Mouse (Mus musculus) right cerebral cortex, postnatal 36 days (tissue): ENCODE measurements around the gene Sgpl1.

Source experiments
- DNase-seq, 2 experiments: peaks; one replicate each; pipeline ENCODE4 v3.0.0; 2022; ENCODE audit warnings: low spot score in 2 of 2, mixed read lengths in 1 of 2

Gene Sgpl1

DNA sequence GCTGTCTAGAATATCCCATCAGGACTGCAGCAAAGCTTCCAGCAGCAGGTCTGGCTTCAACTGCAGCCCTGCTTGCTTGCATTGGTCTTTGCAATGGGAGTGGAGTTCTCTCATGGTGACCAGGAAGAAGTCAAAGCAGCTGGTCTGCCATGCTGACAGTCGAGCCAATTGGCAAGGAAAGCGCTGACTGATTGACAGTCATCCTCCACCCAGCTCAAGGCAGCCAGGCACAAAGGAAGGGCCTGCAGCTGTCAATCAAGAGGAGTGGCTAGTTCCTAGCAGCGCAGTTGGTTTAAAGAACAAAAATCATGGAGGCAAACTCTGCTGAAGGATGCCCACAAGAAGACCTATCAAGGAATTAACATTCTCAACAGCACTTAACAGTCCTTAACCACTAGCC, 61.0 kb downstream of the Sgpl1 start:
- DNase-seq, result no peak

DNA sequence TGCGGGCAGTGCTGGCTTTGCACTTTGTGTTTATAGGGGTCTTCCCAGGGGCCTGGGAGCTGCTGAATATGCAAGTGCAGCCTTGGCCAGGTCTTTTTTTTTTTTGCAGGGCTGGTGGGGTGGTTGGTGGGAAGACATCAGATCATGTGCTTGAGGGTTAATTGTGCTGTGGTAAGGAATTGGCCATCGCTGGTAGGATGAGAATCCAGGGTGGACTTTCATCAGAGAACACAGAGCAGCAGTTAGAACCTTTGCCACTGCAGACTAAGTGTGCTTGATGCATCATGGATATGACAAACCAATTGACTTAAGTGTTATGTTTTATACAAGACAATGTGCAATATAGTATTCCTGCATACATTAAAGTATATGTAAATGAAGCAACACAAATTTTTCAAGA, 62.1 kb downstream of the Sgpl1 start:
- no peak for DNase-seq

DNA sequence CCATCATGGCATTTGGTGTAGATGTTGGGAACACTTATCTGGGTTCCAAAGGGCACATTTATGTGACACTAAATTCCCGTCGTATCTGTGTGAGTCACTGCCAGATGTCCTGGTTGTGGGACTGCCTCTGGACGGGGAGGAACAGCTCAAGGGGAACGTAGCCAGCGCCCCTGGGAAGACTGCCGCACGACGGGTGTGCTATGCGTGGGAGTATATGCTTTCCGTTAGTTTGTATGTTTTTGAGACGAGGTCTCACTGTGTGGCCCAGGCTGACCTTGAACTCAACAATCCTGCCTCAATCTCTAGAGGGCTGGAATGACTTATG, 66.6 kb downstream of the Sgpl1 start:
- no peak for DNase-seq

DNA sequence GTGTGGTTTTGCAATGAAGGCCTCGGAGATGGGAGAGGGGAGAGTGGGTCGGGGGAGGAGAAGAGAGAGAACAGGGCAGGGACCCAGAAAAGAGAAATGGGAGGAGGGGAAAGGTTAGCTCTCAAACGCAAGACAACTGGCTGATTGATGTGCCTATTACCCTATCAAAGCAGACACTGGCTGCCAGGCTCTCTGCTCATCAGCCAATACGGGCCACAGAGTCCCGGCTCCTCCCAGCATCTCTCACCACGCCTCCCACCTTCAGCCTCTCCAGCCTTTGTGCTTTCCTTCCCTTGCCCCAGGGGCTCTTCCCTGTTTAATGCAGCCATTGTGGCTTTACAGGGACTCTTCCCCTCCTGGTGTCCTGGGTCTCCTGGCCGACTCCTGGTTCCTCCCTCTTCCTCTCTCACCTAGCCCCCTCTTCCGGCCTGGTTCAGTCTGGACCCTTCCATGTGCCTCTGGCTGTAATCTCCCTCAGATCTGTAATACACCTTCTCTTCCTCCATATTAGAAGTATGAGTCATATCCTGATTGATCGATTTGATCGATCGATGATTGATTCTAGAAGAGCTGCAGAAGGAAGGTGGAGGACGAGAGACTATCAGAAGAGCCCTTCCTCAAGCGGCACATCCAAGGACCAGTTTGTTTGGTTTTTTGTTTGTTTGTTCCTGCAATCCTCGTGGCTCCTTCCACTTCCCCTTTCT, 67.1 kb downstream of the Sgpl1 start:
- peak in 1 of 2 experiments; percentile 47 for DNase-seq

DNA sequence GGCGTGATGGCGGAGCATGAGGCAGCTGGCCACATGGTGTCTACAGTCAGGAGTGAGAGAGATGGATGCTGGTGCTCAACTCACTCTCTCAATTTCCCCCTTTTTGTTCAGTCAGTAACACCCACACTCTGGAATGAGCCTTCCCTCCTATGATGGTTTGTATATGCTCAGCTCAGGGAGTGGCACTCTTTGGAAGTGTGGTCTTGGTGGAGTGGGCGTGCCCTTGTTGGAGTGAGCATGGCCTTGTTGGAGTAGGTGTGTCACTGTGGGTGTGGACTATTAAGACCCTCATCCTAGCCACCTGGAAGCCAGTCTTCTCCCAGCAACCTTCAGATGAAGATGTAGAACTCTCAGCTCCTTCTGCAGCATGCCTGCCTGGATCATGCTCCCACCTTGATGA, 71.9 kb downstream of the Sgpl1 start:
- no peak for DNase-seq

DNA sequence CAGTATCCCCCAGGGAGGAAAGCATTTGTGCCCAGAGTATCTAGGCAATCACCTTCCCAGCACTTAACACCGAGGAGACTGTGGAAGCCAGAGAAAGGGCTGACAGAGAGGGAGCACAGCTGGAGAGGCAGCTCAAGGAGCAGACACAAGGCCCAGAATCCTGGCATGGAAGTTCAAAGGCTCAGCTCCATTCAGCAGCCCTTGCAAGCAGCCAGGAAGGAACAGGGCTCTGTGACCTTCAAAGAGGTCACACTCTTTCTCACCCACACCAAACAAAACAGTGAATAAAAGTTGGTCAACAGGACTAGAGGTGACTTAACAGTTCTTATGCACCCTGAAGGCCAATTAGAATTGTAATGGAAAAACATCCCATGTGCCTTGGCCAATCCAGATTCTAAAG, 72.9 kb downstream of the Sgpl1 start:
- no peak for DNase-seq

DNA sequence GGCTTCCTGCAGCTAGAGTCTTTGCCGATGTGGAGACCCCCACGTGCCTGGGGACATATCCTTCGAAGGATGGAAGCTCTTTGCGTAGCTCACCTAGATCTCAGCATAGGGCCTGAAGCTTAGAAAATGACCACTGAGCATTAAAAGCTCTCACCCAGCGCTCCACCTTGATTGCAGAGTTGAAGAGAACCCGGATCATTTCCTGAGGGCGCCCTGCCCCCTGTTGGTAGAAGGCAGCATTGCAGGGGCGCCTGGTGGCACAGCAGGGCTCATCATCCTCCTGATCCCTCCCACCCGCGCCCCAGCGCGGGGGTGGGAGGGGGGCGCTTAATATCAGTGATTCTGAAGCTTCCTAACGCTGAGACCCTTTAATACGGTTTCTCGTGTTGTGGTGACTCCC, 75.2 kb downstream of the Sgpl1 start:
- DNase-seq, result peak; percentile 15 to 40

DNA sequence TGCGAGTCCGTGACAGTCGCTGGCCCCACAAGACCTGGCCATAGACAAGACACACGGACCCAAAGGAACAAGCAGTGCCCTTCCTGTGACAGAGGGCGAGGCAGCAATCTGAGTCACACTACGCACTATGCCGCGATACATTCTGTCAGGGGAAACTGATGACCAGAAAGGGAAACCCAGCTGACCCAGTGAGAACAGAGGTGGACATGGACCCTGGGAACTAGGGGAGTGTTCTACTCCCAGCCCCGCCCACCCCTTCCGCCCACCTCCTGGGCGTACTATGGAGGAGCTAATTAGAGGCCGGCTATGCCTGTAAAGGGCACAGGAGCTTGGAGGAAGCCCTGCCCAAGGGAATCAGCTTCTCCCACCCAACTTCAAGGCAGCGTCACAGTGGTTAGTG, 78.3 kb downstream of the Sgpl1 start:
- DNase-seq, result no peak

DNA sequence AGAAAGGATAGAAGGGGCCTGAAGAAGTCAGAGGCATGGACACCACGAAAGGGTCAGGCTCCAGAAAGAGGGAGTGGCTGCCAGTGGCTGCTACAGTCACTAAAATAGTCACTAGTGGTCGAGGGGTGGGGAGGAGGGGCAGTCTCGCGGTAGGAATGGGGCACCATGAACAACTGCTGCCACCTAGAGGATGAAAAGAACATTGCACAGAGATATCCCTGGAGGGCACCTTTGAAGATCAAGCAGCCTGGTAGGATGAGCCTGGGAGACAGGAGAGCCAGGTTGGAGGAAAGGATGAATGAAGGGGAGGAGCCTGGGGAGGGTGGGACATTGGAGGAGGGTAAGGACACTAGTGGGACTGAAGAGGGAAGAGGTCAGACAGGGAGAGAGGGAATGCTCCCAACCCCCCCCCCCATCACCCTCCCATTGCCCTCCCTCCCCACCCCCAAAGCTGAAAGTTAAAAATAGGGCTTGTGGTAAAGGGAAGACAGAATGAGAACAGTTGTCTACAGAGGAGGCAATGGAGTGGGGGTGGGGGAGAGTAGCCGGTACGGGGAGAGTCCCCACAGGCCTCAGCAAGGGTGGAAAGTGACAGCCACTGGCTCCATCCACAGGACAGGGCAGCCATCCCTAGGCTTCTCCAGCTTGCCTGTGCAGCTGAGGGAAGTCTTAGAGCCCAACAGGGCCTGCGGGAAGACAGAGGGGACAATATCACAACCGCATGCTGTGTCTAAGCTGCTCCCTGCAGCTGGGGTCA, 78.9 kb downstream of the Sgpl1 start:
- DNase-seq, result peak; percentile 33 to 45

DNA sequence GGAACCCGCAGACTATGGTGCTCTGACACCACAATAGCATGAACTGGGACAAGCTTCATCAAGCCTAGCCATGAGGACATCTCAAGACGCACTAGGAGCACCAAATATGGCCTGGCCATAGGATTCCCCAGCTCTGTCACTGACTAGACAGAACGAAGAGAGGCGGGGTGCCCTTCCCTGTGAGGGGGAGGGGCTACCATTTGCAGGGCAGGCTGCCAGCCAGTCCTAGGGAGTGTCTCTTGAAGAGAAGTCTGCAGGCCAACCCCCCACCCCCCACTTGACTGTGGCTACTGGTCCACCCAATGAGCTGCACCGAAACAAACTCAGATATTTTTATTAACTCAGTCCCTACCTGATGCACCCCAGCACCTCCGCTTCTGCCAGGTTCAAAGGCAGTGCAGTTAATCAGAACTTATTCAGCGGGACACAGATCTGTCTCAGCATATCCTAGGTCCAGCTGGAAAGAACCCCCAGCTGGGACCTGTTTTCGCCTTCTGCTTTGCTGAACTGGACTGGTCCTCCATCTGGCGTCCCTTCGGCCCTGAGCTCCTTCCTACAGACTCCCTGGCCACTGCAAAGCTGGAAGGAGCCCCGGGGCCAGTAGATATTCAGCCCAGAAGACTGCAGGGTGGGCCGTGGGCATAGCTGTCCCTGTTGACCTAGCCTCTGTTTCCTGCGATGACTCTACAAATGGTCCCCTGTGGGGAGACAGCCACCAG, 82.1 kb downstream of the Sgpl1 start:
- no peak for DNase-seq

DNA sequence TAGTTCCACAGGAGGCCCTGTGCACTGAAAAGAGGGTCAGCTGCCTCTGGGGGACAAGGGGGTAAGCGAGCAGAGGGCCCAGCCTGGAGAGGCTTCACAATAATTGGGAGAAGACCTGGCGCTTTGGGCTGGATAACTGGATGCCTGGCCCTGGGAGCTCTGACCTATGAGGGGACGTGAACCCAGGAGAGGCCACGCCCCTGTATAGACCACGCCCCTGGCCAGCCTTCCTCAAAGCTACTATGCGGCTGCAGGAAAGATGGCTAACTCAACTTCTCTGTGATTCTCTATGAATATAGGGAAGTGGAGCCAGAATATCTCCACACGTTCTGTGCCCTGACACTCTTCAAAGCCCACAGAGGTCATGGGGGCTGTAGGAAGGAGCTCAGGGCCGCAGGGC, 82.9 kb downstream of the Sgpl1 start:
- DNase-seq, result no peak

DNA sequence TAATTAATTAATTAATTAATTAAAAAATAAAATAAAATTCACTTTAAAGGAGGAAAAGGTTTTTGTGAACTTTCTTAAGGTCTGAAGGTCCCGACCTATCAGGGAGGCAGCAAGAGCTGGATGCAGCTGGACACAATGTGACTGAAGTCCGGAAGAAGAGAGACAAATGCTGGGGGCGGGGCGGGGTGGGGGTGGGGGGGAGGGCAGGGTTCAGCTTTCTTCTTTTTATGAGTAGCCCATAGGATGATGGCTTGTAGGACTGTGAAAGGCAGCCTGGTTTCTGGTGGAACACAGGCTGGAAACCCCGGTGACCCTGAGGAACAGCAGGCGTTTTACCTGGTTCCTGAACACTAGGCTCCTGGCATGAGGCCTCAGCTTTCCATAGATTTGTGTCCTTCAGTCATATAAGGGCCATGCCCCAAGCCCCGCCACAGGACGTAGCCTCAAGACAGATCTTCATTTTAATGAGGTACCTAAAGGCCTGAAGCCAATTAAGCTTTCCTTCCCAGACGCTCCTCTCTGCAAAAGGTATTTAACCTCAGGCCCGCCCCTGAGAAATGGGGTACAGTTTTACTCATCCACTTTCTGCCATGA, 84.1 kb downstream of the Sgpl1 start:
- no peak for DNase-seq

DNA sequence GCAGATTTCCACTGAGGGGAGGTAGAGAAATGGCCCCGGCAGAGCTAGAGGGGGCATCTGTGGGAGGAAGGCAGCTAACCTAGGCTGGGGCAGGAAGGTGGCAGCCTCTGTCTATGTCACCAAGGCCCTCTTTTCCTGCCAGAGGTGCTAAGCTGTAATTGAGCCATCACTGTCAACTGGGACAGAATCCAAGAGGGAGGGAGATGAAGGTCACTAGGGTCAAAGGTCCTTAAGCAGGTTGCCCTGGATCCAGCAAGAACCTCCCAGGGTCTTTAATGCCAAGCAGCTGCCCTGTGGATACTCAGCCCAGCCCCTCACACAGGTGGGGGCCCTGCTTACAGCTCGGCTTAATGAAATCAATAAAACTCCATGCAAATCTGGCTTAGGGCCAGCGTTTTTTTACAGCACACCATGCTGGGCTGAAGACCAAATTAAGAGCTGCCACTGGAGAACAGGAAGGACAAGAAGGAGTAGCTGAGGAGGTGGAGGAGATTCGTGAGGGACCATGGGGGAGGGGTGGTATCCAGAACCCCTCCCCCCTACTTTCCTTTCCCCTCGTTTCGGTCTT, 87.9 kb downstream of the Sgpl1 start:
- DNase-seq, result no peak

DNA sequence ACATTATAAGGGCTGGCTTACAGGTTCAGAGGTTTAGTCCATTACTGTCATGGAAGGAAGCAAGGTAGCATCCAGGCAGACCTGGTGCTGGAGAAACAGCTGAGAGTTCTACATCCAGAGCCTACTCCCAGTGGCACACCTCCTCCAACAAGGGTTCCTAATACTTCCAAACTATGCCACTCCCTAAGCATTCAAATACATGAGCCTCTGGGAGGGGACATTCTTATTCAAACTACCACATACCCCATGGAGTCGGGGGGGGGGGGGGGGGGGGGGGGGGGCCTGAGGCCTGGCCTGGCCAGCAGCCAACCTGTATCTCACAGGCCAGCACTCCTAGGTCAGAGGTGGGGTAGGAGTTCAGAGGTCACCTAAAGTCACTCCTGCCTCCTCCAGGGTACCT, 88.4 kb downstream of the Sgpl1 start:
- no peak for DNase-seq

DNA sequence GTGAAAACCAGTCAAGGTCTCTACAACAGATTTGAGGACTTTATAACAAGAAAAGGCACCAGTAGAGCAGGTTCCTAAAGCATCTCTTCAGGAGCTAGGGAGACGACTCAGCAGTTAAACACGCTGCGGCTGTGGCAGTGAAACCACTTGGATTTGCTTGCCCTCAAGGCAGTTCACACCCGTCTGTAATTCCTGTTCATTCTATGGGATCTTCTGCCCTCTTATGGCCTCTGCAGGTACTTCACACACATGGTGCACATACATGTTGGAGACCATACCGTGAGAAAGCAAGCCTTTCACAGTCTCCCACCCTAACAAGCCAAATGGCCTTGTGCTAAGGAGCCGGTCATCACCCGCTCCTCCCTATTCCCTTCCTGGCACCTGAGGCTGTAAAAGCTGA, 90.8 kb downstream of the Sgpl1 start:
- DNase-seq, result no peak

DNA sequence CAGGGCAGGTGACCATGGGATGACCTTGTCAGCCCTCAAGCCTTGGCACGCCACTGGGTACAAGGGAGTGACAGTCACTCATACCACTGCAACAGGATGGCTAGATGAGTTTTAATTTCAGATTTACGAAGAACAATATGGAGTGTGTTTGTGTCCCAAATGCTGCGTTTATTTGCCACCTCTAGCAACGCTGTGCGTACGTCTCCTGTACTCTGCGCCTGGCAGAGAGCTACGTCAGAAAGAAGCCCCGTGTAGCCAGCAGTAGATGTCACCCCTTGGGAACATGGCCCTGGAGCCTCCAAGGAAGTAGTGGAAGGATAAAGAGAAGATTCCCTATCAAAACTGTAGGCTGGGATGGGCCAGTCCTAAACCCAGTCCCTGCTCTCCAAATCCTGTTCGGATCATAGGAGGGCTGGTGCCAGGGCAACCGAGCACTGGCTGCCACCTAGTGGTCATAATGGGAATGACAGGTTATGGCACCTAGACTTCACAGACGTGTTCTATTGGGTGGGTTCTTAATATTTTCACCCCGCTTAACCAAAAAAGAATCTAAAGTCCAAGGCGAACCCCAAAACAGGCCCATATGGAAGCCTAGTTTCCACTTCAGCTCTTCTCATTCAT, 95.4 kb downstream of the Sgpl1 start:
- peak; percentile 39 for DNase-seq
